Mouse (Mus musculus) spleen, adult 2 months (tissue): ENCODE data around the gene Baiap2. TPM values are rescaled to one million over a fixed set of nuclear protein-coding genes. Genes with fewer than 3 reads are reported as not detected.

Experiments used
- DNase-seq, 2 experiments: peaks; one replicate each; pipeline versions ENCODE4 v3.0.0 to v3.0.0-alpha.2; 2012 to 2021; ENCODE audit warnings: low spot score in 2 of 2, low read depth in 1 of 2
- H3K27ac ChIP-seq: fragments of 200-500 bp; 2 replicates; pipeline ENCODE4 v1.5.1; 2012; ENCODE audit warnings: low read length, inconsistent platforms; ENCODE audit not compliant: insufficient read depth
- H3K27me3 ChIP-seq: fragments of 200-500 bp; 2 replicates; pipeline ENCODE4 v1.6.1; 2012; ENCODE audit warnings: mild to moderate bottlenecking, moderate library complexity, low read length, inconsistent platforms; ENCODE audit not compliant: control insufficient read depth, insufficient read depth
- H3K36me3 ChIP-seq: fragments of 200-500 bp; 2 replicates; pipeline ENCODE4 v1.6.1; 2012; ENCODE audit warnings: mild to moderate bottlenecking, low read length, inconsistent platforms; ENCODE audit not compliant: control insufficient read depth, insufficient read depth
- H3K4me1 ChIP-seq: fragments of 200-500 bp; 2 replicates; pipeline ENCODE4 v1.6.1; 2011; ENCODE audit warnings: inconsistent platforms; ENCODE audit not compliant: control insufficient read depth, insufficient read depth, insufficient read length
- H3K4me3 ChIP-seq: fragments of 200-500 bp; 2 replicates; pipeline ENCODE4 v1.5.1; 2011; ENCODE audit warnings: mild to moderate bottlenecking, inconsistent platforms; ENCODE audit not compliant: insufficient read depth, insufficient read length; ENCODE audit errors: extremely low read depth
- CTCF ChIP-seq: fragments of 200-500 bp; IDR thresholded peaks from 2 replicates; pipeline ENCODE4 v1.5.1; 2011; ENCODE audit warnings: mild to moderate bottlenecking, inconsistent platforms; ENCODE audit not compliant: insufficient read depth, insufficient read length, insufficient replicate concordance; ENCODE audit errors: extremely low read depth
- POLR2A ChIP-seq: fragments of 200-500 bp; IDR thresholded peaks from 2 replicates; pipeline ENCODE4 v1.6.1; 2011; ENCODE audit warnings: low read depth, low read length, inconsistent platforms
- WGBS: fragments of 180-500 bp; shearing (Covaris S2); methylation state at CpG from one replicate; pipeline ENCODE4 v1.1.7; 2018; 5-methylcytosine and 5-hydroxymethylcytosine counted together
- polyA plus RNA-seq: library from polyadenylated mRNA; depleted of rRNA; stranded (reverse); fragments of >200 nt; gene quantifications from 2 replicates; pipeline ENCODE4 v1.2.3, GENCODE M21; 2012

The Baiap2 gene
- polyA plus RNA-seq, 1 experiment: 17.3 TPM

GRCm38 (mm10) chr11:119937772-119938502, 4.6 kb upstream of the Baiap2 start:
- WGBS: 47% methylated on average over 19 of the region's 19 CpGs
- no peak overlapping the region for H3K4me3 ChIP-seq
- H3K4me1 ChIP-seq: peaks cover 15% of the 10 kb centered on the region; the same call in 1 of the 2 replicates
- TF ChIP-seq CTCF (no peak), POLR2A (no peak)
- no peak for DNase-seq
- H3K27me3 ChIP-seq: no peaks in the 10 kb centered on the region
- H3K27ac ChIP-seq: no peak overlapping the region
- no peaks in the 10 kb centered on the region for H3K36me3 ChIP-seq

GRCm38 (mm10) chr11:119939073-119939710, 3.4 kb upstream of the Baiap2 start:
- Histone ChIP-seq H3K36me3 (no peaks in the 10 kb centered on the region), H3K27me3 (no peaks in the 10 kb centered on the region), H3K27ac (no peak overlapping the region), H3K4me1 (peaks cover 8% of the 10 kb centered on the region), H3K4me3 (no peak overlapping the region)
- WGBS: 76% methylated on average over 8 of the region's 8 CpGs
- no peak for DNase-seq
- TF ChIP-seq CTCF: no peak
- TF ChIP-seq POLR2A: no peak

GRCm38 (mm10) chr11:119939711-119940106, 2.9 kb upstream of the Baiap2 start:
- H3K27ac ChIP-seq: no peak overlapping the region
- H3K4me1 ChIP-seq: peaks cover 6% of the 10 kb centered on the region

GRCm38 (mm10) chr11:119940142-119940541, 2.4 kb upstream of the Baiap2 start:
- no peak for DNase-seq
- no peak overlapping the region for H3K27ac ChIP-seq
- TF ChIP-seq POLR2A: no peak
- no peak for TF ChIP-seq CTCF

More at GRCm38 (mm10) chr11:119939711-119940106, 2.9 kb upstream of the Baiap2 start:
- Histone ChIP-seq H3K36me3 (no peaks in the 10 kb centered on the region), H3K27me3 (no peaks in the 10 kb centered on the region), H3K4me3 (no peak overlapping the region)
- 77% methylated on average over 4 of the region's 4 CpGs for WGBS
- no peak for TF ChIP-seq POLR2A
- TF ChIP-seq CTCF: no peak
- no peak for DNase-seq

GRCm38 (mm10) chr11:119941794-119942193, 769 bp upstream of the Baiap2 start:
- H3K36me3 ChIP-seq: no peaks in the 10 kb centered on the region
- no peak for DNase-seq
- TF ChIP-seq CTCF: no peak
- no peak for TF ChIP-seq POLR2A
- H3K4me1 ChIP-seq: peaks cover 4% of the 10 kb centered on the region
- no peak overlapping the region for H3K27ac ChIP-seq
- no peaks in the 10 kb centered on the region for H3K27me3 ChIP-seq
- H3K4me3 ChIP-seq: 0 out of 2 replicates have a peak overlapping the region, but pooled peaks have one; percentile 2
- WGBS: 20% methylated on average over 8 of the region's 8 CpGs

More at GRCm38 (mm10) chr11:119940142-119940541, 2.4 kb upstream of the Baiap2 start:
- WGBS: 80% methylated on average over 11 of the region's 11 CpGs
- H3K27me3 ChIP-seq: no peaks in the 10 kb centered on the region
- H3K4me1 ChIP-seq: peaks cover 4% of the 10 kb centered on the region
- H3K36me3 ChIP-seq: no peaks in the 10 kb centered on the region
- no peak overlapping the region for H3K4me3 ChIP-seq

- peak overlapping the region; percentile 59 for H3K4me3 ChIP-seq
- TF ChIP-seq POLR2A: no peak
- no peak for TF ChIP-seq CTCF
- H3K36me3 ChIP-seq: no peaks in the 10 kb centered on the region
- DNase-seq: no peak
- peak overlapping the region; percentile 62 for H3K27ac ChIP-seq
- H3K4me1 ChIP-seq: peaks cover 4% of the 10 kb centered on the region
- 1% methylated on average over 42 of the region's 43 CpGs for WGBS
- H3K27me3 ChIP-seq: no peaks in the 10 kb centered on the region
Measured at GRCm38 (mm10) chr11:119942201-119942726, 299 bp upstream of the Baiap2 start.
